Mouse (Mus musculus) retina, adult 2 months (tissue): ENCODE measurements around the gene 1300017J02Rik.
A peak's percentile ranks its signal among the peaks of the same experiment; 100 is the strongest.

Experiments
- DNase-seq: peaks from one replicate; pipeline ENCODE4 v3.0.0-alpha.2; 2012; ENCODE audit warnings: low read depth, low spot score

1300017J02Rik gene

GRCm38 (mm10) chr9:103214281-103214680 is 90.6 kb downstream of the 1300017J02Rik start:
- DNase-seq = no peak

GRCm38 (mm10) chr9:103213631-103214030 is 91.3 kb downstream of the 1300017J02Rik start:
- DNase-seq = no peak

GRCm38 (mm10) chr9:103212654-103213420 is 92.0 kb downstream of the 1300017J02Rik start:
- DNase-seq = no peak

- DNase-seq = no peak
Observed at GRCm38 (mm10) chr9:103208802-103209423, 96.0 kb downstream of the 1300017J02Rik start.

- peak; percentile 57 for DNase-seq
Observed at GRCm38 (mm10) chr9:103207846-103208245, 97.0 kb downstream of the 1300017J02Rik start.

- DNase-seq = no peak
Observed at GRCm38 (mm10) chr9:103205786-103206185, 99.1 kb downstream of the 1300017J02Rik start.

- DNase-seq = peak; percentile 80
Observed at GRCm38 (mm10) chr9:103201561-103202260, 103.2 kb downstream of the 1300017J02Rik start, which contains the start of gene Srprb. TSS of gene Srprb (minus strand) at chr9:103202137.
